Mouse (Mus musculus) lung, postnatal 0 days (tissue): ENCODE measurements around the gene Map2k5. TPM values are rescaled to one million over a fixed set of nuclear protein-coding genes. Genes with fewer than 3 reads are reported as not detected.

Experiments used
- ATAC-seq: fragments of 200-750 bp; cut with Nextera tagmentation; 2 replicates; pipeline ENCODE4 v1.8.0; 2017; ENCODE audit warnings: moderate library complexity
- DNase-seq: peaks from one replicate; pipeline ENCODE4 v3.0.0-alpha.2; 2016; ENCODE audit warnings: low spot score
- H3K27ac ChIP-seq: fragments of 300-500 bp; sonication (generic); 2 replicates; pipeline ENCODE4 v1.5.1; 2014; ENCODE audit warnings: antibody characterized with exemption, mild to moderate bottlenecking, low read length, mixed read lengths
- H3K27me3 ChIP-seq: fragments of 300-500 bp; sonication (generic); replicated peaks from 2 replicates; pipeline ENCODE4 v1.6.1; 2014; ENCODE audit warnings: low read length, mixed read lengths; ENCODE audit not compliant: insufficient read depth
- H3K36me3 ChIP-seq: fragments of 300-500 bp; sonication (generic); 2 replicates; pipeline ENCODE4 v1.6.1; 2014; ENCODE audit warnings: low read length, mixed read lengths; ENCODE audit not compliant: insufficient read depth
- H3K4me1 ChIP-seq: fragments of 300-500 bp; sonication (generic); 2 replicates; pipeline ENCODE4 v1.6.1; 2014; ENCODE audit warnings: antibody characterized with exemption, low read depth, low read length, mixed read lengths; ENCODE audit not compliant: insufficient read depth
- H3K4me2 ChIP-seq: fragments of 300-500 bp; sonication (generic); replicated peaks from 2 replicates; pipeline ENCODE4 v1.6.1; 2014; ENCODE audit warnings: low read depth, mild to moderate bottlenecking, low read length, moderate library complexity, mixed read lengths
- H3K4me3 ChIP-seq: fragments of 300-500 bp; sonication (generic); 2 replicates; pipeline ENCODE4 v1.5.1; 2014; ENCODE audit warnings: low read depth, low read length
- H3K9ac ChIP-seq: fragments of 300-500 bp; sonication (generic); replicated peaks from 2 replicates; pipeline ENCODE4 v1.6.1; 2014; ENCODE audit warnings: low read depth, mild to moderate bottlenecking
- H3K9me3 ChIP-seq: fragments of 300-500 bp; sonication (generic); 2 replicates; pipeline ENCODE4 v1.6.1; 2016; ENCODE audit warnings: low read length, mixed read lengths
- CTCF ChIP-seq: IDR thresholded peaks from 2 replicates; pipeline ENCODE4 v1.5.1; 2016; ENCODE audit warnings: antibody characterized with exemption, mild to moderate bottlenecking
- EP300 ChIP-seq: IDR thresholded peaks from 2 replicates; pipeline ENCODE4 v1.6.1; 2016; ENCODE audit warnings: antibody characterized with exemption, mild to moderate bottlenecking, control low read depth
- WGBS: fragments of 180-500 bp; shearing (Covaris S2); extraction: QIAGEN DNeasy Blood & Tissue Kit; methylation state at CpG from one replicate; pipeline ENCODE4 v1.1.7; 2014; 5-methylcytosine and 5-hydroxymethylcytosine counted together
- polyA plus RNA-seq: library from polyadenylated mRNA; unstranded; fragments of >200 nt; fragmentation: Nextera tagmentation; extraction: Ambion mirVana; gene quantifications from 2 replicates; pipeline ENCODE4 v1.2.1, GENCODE M21; 2015

Gene Map2k5
- polyA plus RNA-seq, 1 experiment from 2014 or later = 23.1 TPM

- Histone ChIP-seq H3K36me3 (no peaks in the 10 kb centered on the region), H3K4me1 (peaks cover 5% of the 10 kb centered on the region), H3K9me3 (no peaks in the 10 kb centered on the region), H3K4me3 (peak overlapping the region; percentile 38), H3K9ac (no peak overlapping the region), H3K27me3 (peaks cover 89% of the 10 kb centered on the region), H3K4me2 (peak overlapping the region; percentile 68), H3K27ac (no peak overlapping the region)
- WGBS = 4% methylated on average over 20 of the region's 20 CpGs
- no peak for DNase-seq
- no peak for TF ChIP-seq EP300
- no peak for TF ChIP-seq CTCF
- no peak for ATAC-seq
Measured at GRCm38 (mm10) chr9:63149372-63149766, 228.3 kb downstream of the Map2k5 start.

- WGBS = under 1% methylated on average over 52 of the region's 108 CpGs
- Histone ChIP-seq H3K9ac (no peak within 1 kb of the TSS), H3K4me1 (peaks cover 5% of the 10 kb centered on the region), H3K27ac (no peak within 1 kb of the TSS), H3K9me3 (no peaks in the 10 kb centered on the region), H3K36me3 (no peaks in the 10 kb centered on the region), H3K4me3 (peak within 1 kb of the TSS; percentile 38), H3K27me3 (peaks cover 95% of the 10 kb centered on the region), H3K4me2 (peak within 1 kb of the TSS; percentile 68)
- TF ChIP-seq CTCF (no peak), EP300 (no peak)
- DNase-seq (no peak), ATAC-seq (no peak)
Measured at GRCm38 (mm10) chr9:63148410-63149371, 229.0 kb downstream of the Map2k5 start, which contains the start of gene Skor1. Skor1 (minus strand) TSS chr9:63148961.

- H3K9ac ChIP-seq = no peak overlapping the region
- no peak for TF ChIP-seq CTCF
- TF ChIP-seq EP300 = no peak
- no peak overlapping the region for H3K27ac ChIP-seq
- 0 out of 2 replicates have a peak overlapping the region, but pooled peaks have one; percentile 38 for H3K4me3 ChIP-seq
- DNase-seq (no peak), ATAC-seq (no peak)
- 1% methylated on average over 14 of the region's 14 CpGs for WGBS
- H3K4me2 ChIP-seq = no peak overlapping the region
- no peaks in the 10 kb centered on the region for H3K36me3 ChIP-seq
- H3K27me3 ChIP-seq = peaks cover 98% of the 10 kb centered on the region
- H3K4me1 ChIP-seq = peaks cover 5% of the 10 kb centered on the region
- H3K9me3 ChIP-seq = no peaks in the 10 kb centered on the region
Measured at GRCm38 (mm10) chr9:63147786-63148409, 229.8 kb downstream of the Map2k5 start.

- no peak for DNase-seq
- no peaks in the 10 kb centered on the region for H3K9me3 ChIP-seq
- peaks cover 98% of the 10 kb centered on the region for H3K27me3 ChIP-seq
- H3K9ac ChIP-seq = no peak overlapping the region
- no peak overlapping the region for H3K4me2 ChIP-seq
- no peak for TF ChIP-seq CTCF
- no peak overlapping the region for H3K27ac ChIP-seq
- 2% methylated on average over 9 of the region's 9 CpGs for WGBS
- ATAC-seq = no peak
- no peak overlapping the region for H3K4me3 ChIP-seq
- no peaks in the 10 kb centered on the region for H3K36me3 ChIP-seq
- H3K4me1 ChIP-seq = peaks cover 5% of the 10 kb centered on the region
Measured at GRCm38 (mm10) chr9:63147296-63147695, 230.4 kb downstream of the Map2k5 start.

GRCm38 (mm10) chr9:63146856-63147274 lies 230.8 kb downstream of the Map2k5 start:
- Histone ChIP-seq H3K4me2 (peak overlapping the region; percentile 33; the same call in 1 of the 2 replicates), H3K9me3 (no peaks in the 10 kb centered on the region), H3K4me3 (peak overlapping the region; percentile 19; the same call in 1 of the 2 replicates), H3K27ac (no peak overlapping the region), H3K4me1 (peaks cover 5% of the 10 kb centered on the region), H3K27me3 (peaks cover 98% of the 10 kb centered on the region), H3K9ac (no peak overlapping the region), H3K36me3 (no peaks in the 10 kb centered on the region)
- DNase-seq (no peak), ATAC-seq (no peak)
- WGBS = 0% methylated on average over 20 of the region's 20 CpGs
- TF ChIP-seq CTCF (no peak), EP300 (no peak)
